Mouse (Mus musculus) ES-Bruce4 (cell line): ENCODE data around the gene Lpar2.

Source experiments
- CTCF ChIP-seq: IDR thresholded peaks from one replicate; pipeline ENCODE4 v1.8.1; 2011; ENCODE audit warnings: low read depth, low read length
- EP300 ChIP-seq: IDR thresholded peaks from 2 replicates; pipeline ENCODE4 v1.6.1; 2011; ENCODE audit warnings: low read depth, low read length; ENCODE audit not compliant: insufficient read depth
- POLR2A ChIP-seq: IDR thresholded peaks from one replicate; pipeline ENCODE4 v1.8.1; 2011; ENCODE audit warnings: low read length; ENCODE audit not compliant: insufficient read depth

- TF ChIP-seq CTCF (no peak), POLR2A (no peak), EP300 (no peak)
Observed at GRCm38 (mm10) chr8:69807236-69807635, 15.0 kb upstream of the Lpar2 start.
